Mouse (Mus musculus) heart, embryonic 15.5 days (tissue): ENCODE data around the gene Csrp2. TPM values are rescaled to one million over a fixed set of nuclear protein-coding genes. Genes with fewer than 3 reads are reported as not detected.

Source experiments
- ATAC-seq: fragments of 200-750 bp; cut with Nextera tagmentation; replicated peaks from 2 replicates; pipeline ENCODE4 v1.8.0; 2017; ENCODE audit warnings: low read depth, moderate TSS enrichment; ENCODE audit not compliant: insufficient number of reproducible peaks, insufficient read depth, low FRiP score
- H3K27ac ChIP-seq: fragments of 300-500 bp; sonication (generic); 2 replicates; pipeline ENCODE4 v1.5.1; 2015; ENCODE audit warnings: mild to moderate bottlenecking, inconsistent platforms
- H3K27me3 ChIP-seq: fragments of 300-500 bp; sonication (generic); 2 replicates; pipeline ENCODE4 v1.6.1; 2015; ENCODE audit warnings: inconsistent platforms
- H3K36me3 ChIP-seq: fragments of 300-500 bp; sonication (generic); 2 replicates; pipeline ENCODE4 v1.6.1; 2015; ENCODE audit warnings: mild to moderate bottlenecking, inconsistent platforms
- H3K4me1 ChIP-seq: fragments of 300-500 bp; sonication (generic); replicated peaks from 2 replicates; pipeline ENCODE4 v1.6.1; 2015; ENCODE audit warnings: inconsistent platforms
- H3K4me2 ChIP-seq: fragments of 300-500 bp; sonication (generic); 2 replicates; pipeline ENCODE4 v1.6.1; 2015; ENCODE audit warnings: inconsistent platforms, mild to moderate bottlenecking, moderate library complexity
- H3K4me3 ChIP-seq: fragments of 300-500 bp; sonication (generic); 2 replicates; pipeline ENCODE4 v1.5.1; 2015; ENCODE audit warnings: mild to moderate bottlenecking, inconsistent platforms
- H3K9ac ChIP-seq: fragments of 300-500 bp; sonication (generic); 2 replicates; pipeline ENCODE4 v1.6.1; 2015; ENCODE audit warnings: mild to moderate bottlenecking, inconsistent platforms
- H3K9me3 ChIP-seq: fragments of 300-500 bp; sonication (generic); replicated peaks from 2 replicates; pipeline ENCODE4 v1.6.1; 2016; ENCODE audit warnings: inconsistent platforms
- WGBS: fragments of 180-500 bp; shearing (Covaris S2); methylation state at CpG from one replicate; pipeline ENCODE4 v1.1.7; 2015; ENCODE audit warnings: mixed read lengths; 5-methylcytosine and 5-hydroxymethylcytosine counted together
- polyA plus RNA-seq: library from polyadenylated mRNA; unstranded; fragments of >200 nt; fragmentation: Nextera tagmentation; extraction: Ambion mirVana; gene quantifications from 2 replicates; pipeline ENCODE4 v1.2.1, GENCODE M21; 2015

Csrp2 gene
- polyA plus RNA-seq, 1 experiment from 2014 or later, result 434 TPM

DNA sequence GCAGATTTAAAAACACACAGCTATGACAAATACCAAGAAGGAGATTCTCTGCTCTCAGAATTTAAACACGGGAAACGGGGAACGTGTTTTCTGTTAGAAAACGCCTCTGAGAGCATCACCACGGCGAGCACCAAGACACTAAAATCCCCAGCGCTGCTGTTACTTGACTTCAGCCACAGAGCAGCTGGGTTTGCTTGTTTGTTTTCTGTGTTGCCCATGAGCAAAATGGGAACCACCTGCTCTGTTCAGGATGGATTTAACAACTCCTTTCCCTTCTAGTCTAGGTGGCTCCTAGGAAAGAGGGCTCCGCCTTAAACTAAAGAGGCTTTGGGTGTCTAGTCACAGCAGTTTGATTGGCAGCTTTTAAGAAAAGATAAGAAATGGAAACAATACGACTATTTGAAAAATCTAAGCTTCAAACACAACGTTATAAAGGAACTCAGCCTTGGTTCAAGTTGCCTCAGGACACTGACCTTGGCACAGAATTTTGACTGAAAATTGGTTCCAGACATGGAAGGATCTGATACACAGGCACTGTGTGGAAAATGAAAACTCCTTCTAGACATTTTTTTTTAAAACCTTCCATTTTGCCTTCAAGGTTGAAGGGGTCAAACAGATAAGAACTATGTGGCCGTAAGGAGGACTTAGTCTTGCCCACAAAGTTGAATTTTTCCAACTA, 2.8 kb upstream of the Csrp2 start:
- no peak for ATAC-seq
- no peaks in the 10 kb centered on the region for H3K36me3 ChIP-seq
- H3K27me3 ChIP-seq, result no peaks in the 10 kb centered on the region
- WGBS, result 68% methylated on average over 11 of the region's 11 CpGs
- no peak overlapping the region for H3K4me2 ChIP-seq
- no peak overlapping the region for H3K27ac ChIP-seq
- H3K4me1 ChIP-seq, result peaks cover 17% of the 10 kb centered on the region
- no peak overlapping the region for H3K9ac ChIP-seq
- no peak overlapping the region for H3K4me3 ChIP-seq
- H3K9me3 ChIP-seq, result 0 out of 2 replicates have a peak, but pooled peaks cover 3% of the 10 kb centered on the region

DNA sequence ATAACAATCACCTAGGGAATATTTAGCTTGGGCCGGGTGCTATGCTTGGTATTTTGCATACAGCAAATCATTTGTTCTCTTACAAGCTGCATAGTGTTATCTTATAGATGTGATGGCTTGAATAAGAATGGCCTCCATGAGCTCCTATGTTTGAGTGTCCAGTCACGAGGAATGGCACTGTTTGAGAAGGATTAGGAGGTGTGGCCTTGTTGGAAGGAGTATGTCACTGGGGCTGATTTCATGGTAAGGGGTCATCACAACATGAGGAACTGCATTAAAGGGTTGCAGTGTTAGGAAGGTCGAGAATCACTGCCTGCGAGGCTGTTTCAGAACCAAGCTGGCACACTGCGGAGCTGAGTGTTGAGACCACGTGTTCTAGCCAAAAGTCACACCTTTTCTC, 2.1 kb upstream of the Csrp2 start:
- no peak for ATAC-seq
- H3K36me3 ChIP-seq, result no peaks in the 10 kb centered on the region
- H3K27ac ChIP-seq, result no peak overlapping the region
- no peak overlapping the region for H3K4me3 ChIP-seq
- peaks cover 24% of the 10 kb centered on the region for H3K4me1 ChIP-seq
- 95% methylated on average over 6 of the region's 6 CpGs for WGBS
- H3K4me2 ChIP-seq, result no peak overlapping the region
- H3K9ac ChIP-seq, result no peak overlapping the region
- 0 out of 2 replicates have a peak, but pooled peaks cover 3% of the 10 kb centered on the region for H3K9me3 ChIP-seq
- no peaks in the 10 kb centered on the region for H3K27me3 ChIP-seq

GRCm38 (mm10) chr10:110918414-110919391, 886 bp upstream of the Csrp2 start:
- Histone ChIP-seq H3K27me3 (no peaks in the 10 kb centered on the region), H3K4me3 (peak overlapping the region; percentile 90), H3K9me3 (0 out of 2 replicates have a peak, but pooled peaks cover 3% of the 10 kb centered on the region), H3K4me2 (peak overlapping the region; percentile 83), H3K4me1 (peaks cover 34% of the 10 kb centered on the region), H3K36me3 (no peaks in the 10 kb centered on the region), H3K9ac (peak overlapping the region; percentile 91), H3K27ac (peak overlapping the region; percentile 99)
- peak; percentile 23; the same call in 1 of the 2 replicates for ATAC-seq
- WGBS, result 13% methylated on average over 26 of the region's 26 CpGs

- peak overlapping the region; percentile 83 for H3K4me2 ChIP-seq
- peak overlapping the region; percentile 90 for H3K4me3 ChIP-seq
- peak overlapping the region; percentile 99 for H3K27ac ChIP-seq
- ATAC-seq, result peak; percentile 15; the same call in 1 of the 2 replicates
- H3K4me1 ChIP-seq, result peaks cover 51% of the 10 kb centered on the region
- no peaks in the 10 kb centered on the region for H3K36me3 ChIP-seq
- WGBS, result under 1% methylated on average over 15 of the region's 15 CpGs
- peak overlapping the region; percentile 91 for H3K9ac ChIP-seq
- no peaks in the 10 kb centered on the region for H3K27me3 ChIP-seq
- 0 out of 2 replicates have a peak, but pooled peaks cover 3% of the 10 kb centered on the region for H3K9me3 ChIP-seq
Measured at GRCm38 (mm10) chr10:110920368-110920950, 870 bp downstream of the Csrp2 start.

GRCm38 (mm10) chr10:110921890-110922289, 2.3 kb downstream of the Csrp2 start:
- Histone ChIP-seq H3K4me3 (peak overlapping the region; percentile 90), H3K4me1 (peaks cover 65% of the 10 kb centered on the region), H3K27ac (no peak overlapping the region), H3K27me3 (no peaks in the 10 kb centered on the region), H3K4me2 (peak overlapping the region; percentile 83), H3K9me3 (0 out of 2 replicates have a peak, but pooled peaks cover 3% of the 10 kb centered on the region), H3K9ac (peak overlapping the region; percentile 11; the same call in 1 of the 2 replicates), H3K36me3 (no peaks in the 10 kb centered on the region)
- no peak for ATAC-seq
- WGBS, result 31% methylated on average over 3 of the region's 3 CpGs

- no peak overlapping the region for H3K9ac ChIP-seq
- whole genome bisulfite sequencing, result 52% methylated on average over 9 of the region's 9 CpGs
- peaks cover 72% of the 10 kb centered on the region for H3K4me1 ChIP-seq
Measured at GRCm38 (mm10) chr10:110922612-110923011, 3.0 kb downstream of the Csrp2 start.

DNA sequence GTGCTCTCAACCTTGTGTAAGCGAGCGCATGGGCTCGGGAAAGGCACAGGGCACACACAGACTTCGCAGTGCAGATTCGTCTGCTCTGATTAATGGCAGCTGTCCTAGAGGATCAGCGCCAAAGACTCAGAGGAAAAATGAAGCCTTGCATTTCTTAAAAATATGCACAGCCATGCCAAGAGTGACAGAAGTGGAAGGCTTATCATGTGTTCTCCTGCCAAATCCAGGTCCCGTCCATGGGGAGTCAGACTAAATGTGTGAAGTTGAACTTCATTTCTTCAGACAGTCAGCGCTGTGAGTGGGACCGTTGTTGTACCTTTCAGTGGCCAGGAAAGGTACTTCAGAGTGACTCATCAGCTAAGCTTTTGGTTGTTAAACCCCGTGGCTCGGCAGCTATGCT, 7.9 kb downstream of the Csrp2 start:
- peaks cover 94% of the 10 kb centered on the region for H3K4me1 ChIP-seq
- ATAC-seq, result peak; percentile 41; the same call in 1 of the 2 replicates
- 20% methylated on average over 11 of the region's 11 CpGs for WGBS

More at GRCm38 (mm10) chr10:110922612-110923011, 3.0 kb downstream of the Csrp2 start:
- 0 out of 2 replicates have a peak, but pooled peaks cover 2% of the 10 kb centered on the region for H3K9me3 ChIP-seq
- no peak for ATAC-seq
- H3K27me3 ChIP-seq, result no peaks in the 10 kb centered on the region
- H3K36me3 ChIP-seq, result no peaks in the 10 kb centered on the region
- H3K27ac ChIP-seq, result no peak overlapping the region
- peak overlapping the region; percentile 83 for H3K4me2 ChIP-seq
- peak overlapping the region; percentile 90 for H3K4me3 ChIP-seq

DNA sequence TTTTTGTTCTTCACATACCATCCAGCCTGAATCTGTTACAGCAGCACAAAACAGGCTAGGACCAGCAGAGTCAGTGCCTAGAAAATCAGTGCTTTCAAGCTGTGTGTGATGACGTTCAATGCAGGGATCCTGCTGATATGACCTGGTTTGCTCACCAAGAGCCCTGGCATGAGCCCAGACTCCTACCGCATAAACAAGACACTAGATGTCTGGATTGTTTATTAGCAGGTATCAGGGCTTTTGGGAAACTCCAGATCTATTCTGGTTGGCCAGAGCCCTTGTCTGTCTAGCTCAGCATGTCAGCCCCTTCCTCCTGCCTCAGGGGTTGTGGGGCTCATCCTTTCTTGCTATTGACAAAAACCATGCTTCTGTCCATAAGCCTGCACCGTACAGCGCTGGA, 10.2 kb downstream of the Csrp2 start:
- 33% methylated on average over 4 of the region's 4 CpGs for WGBS
- H3K9ac ChIP-seq, result 0 out of 2 replicates have a peak overlapping the region, but pooled peaks have one; percentile 7
- H3K27ac ChIP-seq, result peak overlapping the region; percentile 40
- H3K36me3 ChIP-seq, result 0 out of 2 replicates have a peak, but pooled peaks cover 4% of the 10 kb centered on the region
- H3K27me3 ChIP-seq, result no peaks in the 10 kb centered on the region
- no peak overlapping the region for H3K4me3 ChIP-seq
- H3K4me2 ChIP-seq, result no peak overlapping the region
- no peaks in the 10 kb centered on the region for H3K9me3 ChIP-seq
- ATAC-seq, result peak; percentile 19; the same call in 1 of the 2 replicates
- peaks cover 78% of the 10 kb centered on the region for H3K4me1 ChIP-seq

More for the DNA sequence above, 7.9 kb downstream of the Csrp2 start:
- Histone ChIP-seq H3K4me3 (no peak overlapping the region), H3K27me3 (no peaks in the 10 kb centered on the region), H3K36me3 (0 out of 2 replicates have a peak, but pooled peaks cover 3% of the 10 kb centered on the region), H3K9ac (no peak overlapping the region), H3K9me3 (no peaks in the 10 kb centered on the region), H3K27ac (peak overlapping the region; percentile 70), H3K4me2 (peak overlapping the region; percentile 32)

DNA sequence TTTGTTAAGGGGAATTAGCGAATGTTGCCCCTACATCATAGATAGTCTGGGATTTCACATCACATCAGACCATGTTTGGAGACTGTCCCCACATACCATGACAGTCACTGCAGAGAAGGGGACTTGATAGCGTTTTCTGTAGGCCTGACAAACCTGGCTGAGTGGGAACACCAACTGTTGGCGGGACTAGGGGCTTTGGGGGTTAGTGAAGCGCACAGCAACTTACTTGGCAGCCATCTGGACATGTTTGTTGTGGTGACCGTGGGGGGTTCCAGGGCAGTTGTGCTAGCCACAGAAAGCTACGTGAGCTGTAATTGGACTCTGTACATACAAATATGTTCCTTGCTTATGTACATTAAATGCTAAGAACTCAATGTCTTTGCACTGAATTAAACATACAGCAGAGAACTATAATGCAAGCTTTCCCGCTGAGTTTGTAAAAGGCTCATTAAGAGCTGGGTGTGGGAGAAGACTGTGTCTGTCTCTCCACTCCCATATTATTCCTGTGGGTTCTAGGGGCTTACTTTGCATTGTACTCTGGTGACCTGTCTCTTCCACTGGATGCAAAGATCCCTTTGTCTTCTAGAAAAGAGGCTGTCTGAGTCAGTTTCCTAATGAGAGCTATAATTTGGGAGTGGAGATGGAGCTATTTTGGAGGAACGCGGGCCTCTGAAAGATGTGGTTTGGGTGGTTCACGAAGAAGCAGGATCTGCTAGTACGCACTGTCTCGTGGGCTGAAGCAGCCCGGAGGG, 11.7 kb downstream of the Csrp2 start:
- Histone ChIP-seq H3K27ac (peak overlapping the region; percentile 56), H3K27me3 (no peaks in the 10 kb centered on the region), H3K36me3 (peaks cover 11% of the 10 kb centered on the region; the same call in 1 of the 2 replicates), H3K4me2 (peak overlapping the region; percentile 34), H3K4me1 (peaks cover 68% of the 10 kb centered on the region), H3K9me3 (no peaks in the 10 kb centered on the region), H3K4me3 (0 out of 2 replicates have a peak overlapping the region, but pooled peaks have one; percentile 16), H3K9ac (no peak overlapping the region)
- no peak for ATAC-seq
- 60% methylated on average over 13 of the region's 13 CpGs for WGBS

DNA sequence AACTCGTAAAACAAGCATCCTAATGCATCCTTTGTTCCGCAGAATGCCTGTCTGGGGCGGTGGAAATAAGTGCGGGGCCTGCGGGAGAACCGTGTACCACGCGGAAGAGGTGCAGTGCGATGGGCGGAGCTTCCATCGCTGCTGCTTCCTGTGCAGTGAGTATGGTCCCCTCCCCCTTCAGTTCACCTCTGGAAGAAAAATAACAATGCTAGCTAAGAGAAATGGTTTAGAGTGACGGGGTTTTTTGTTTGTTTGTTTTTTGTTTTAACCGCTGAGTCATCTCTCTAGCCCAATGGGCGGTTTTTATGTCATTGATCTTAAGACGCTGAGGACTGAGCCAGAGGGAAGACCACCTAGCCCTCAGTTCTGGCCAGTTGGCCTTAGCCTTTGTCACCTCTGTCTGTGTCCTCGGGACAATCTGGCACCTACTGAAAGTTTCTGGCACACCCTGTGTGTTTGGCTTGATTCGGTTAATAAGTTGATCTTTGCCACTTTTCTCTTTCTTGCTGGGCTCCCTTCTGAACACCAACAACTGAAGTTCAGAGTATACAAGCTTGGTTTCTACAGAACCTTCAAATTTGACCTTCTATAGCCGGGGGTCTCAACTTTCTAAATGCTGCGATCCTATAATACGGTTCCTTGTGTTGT, 12.4 kb downstream of the Csrp2 start:
- WGBS, result 57% methylated on average over 20 of the region's 20 CpGs
- ATAC-seq, result no peak
- Histone ChIP-seq H3K4me1 (peaks cover 61% of the 10 kb centered on the region), H3K4me2 (peak overlapping the region; percentile 34), H3K36me3 (peaks cover 11% of the 10 kb centered on the region; the same call in 1 of the 2 replicates), H3K27ac (peak overlapping the region; percentile 56; the same call in 1 of the 2 replicates), H3K9ac (no peak overlapping the region), H3K9me3 (no peaks in the 10 kb centered on the region), H3K4me3 (0 out of 2 replicates have a peak overlapping the region, but pooled peaks have one; percentile 16), H3K27me3 (no peaks in the 10 kb centered on the region)
